Mouse (Mus musculus): ENCODE data around the gene Edaradd.
"Not testable (repeated sequence)": the region's sequence is repeated elsewhere in the genome, so short reads cannot be mapped to it uniquely, and the experiment has no call there.

Edaradd gene

GRCm38 (mm10) chr13:12511189-12511965, 8.9 kb downstream of the Edaradd start:
- peak; percentile 76 for DNase-seq

- DNase-seq, result peak; percentile 72
These were observed 10.2 kb downstream of the Edaradd start for GRCm38 (mm10) chr13:12510032-12510431.

GRCm38 (mm10) chr13:12507426-12507825, 12.8 kb downstream of the Edaradd start:
- DNase-seq, result peak; percentile 47

- DNase-seq, result no peak
These were observed 14.9 kb downstream of the Edaradd start for GRCm38 (mm10) chr13:12505359-12505758.

- peak; percentile 57 for DNase-seq
These were observed 16.9 kb downstream of the Edaradd start for GRCm38 (mm10) chr13:12503238-12503751.

GRCm38 (mm10) chr13:12502665-12503237, 17.5 kb downstream of the Edaradd start:
- no peak for DNase-seq

GRCm38 (mm10) chr13:12499107-12499506, 21.1 kb downstream of the Edaradd start:
- DNase-seq, result no peak

GRCm38 (mm10) chr13:12497809-12498208, 22.4 kb downstream of the Edaradd start:
- no peak for DNase-seq

GRCm38 (mm10) chr13:12494750-12495149, 25.5 kb downstream of the Edaradd start:
- DNase-seq, result no peak

GRCm38 (mm10) chr13:12492515-12492914, 27.7 kb downstream of the Edaradd start:
- no peak for DNase-seq

- no peak for DNase-seq
These were observed 34.6 kb downstream of the Edaradd start for GRCm38 (mm10) chr13:12485640-12486039.

GRCm38 (mm10) chr13:12485197-12485596, 35.0 kb downstream of the Edaradd start:
- no peak for DNase-seq

GRCm38 (mm10) chr13:12479802-12480201, 40.4 kb downstream of the Edaradd start:
- DNase-seq, result no peak

- DNase-seq, result peak; percentile 15
These were observed 41.9 kb downstream of the Edaradd start for GRCm38 (mm10) chr13:12478301-12478700.

- no peak for DNase-seq
These were observed 43.4 kb downstream of the Edaradd start for GRCm38 (mm10) chr13:12476886-12477285.

GRCm38 (mm10) chr13:12475239-12475638, 45.0 kb downstream of the Edaradd start:
- peak; percentile 24 for DNase-seq

GRCm38 (mm10) chr13:12473724-12474378, 46.4 kb downstream of the Edaradd start:
- DNase-seq, result peak; percentile 89

- no peak for DNase-seq
These were observed 51.8 kb downstream of the Edaradd start for GRCm38 (mm10) chr13:12468488-12468887.

GRCm38 (mm10) chr13:12464844-12465243, 55.4 kb downstream of the Edaradd start, which contains the start of gene Lgals8:
Gene Lgals8 (minus strand): TSS chr13:12464944.
- no peak for DNase-seq

- DNase-seq, result not testable (repeated sequence)
These were observed 56.1 kb downstream of the Edaradd start for GRCm38 (mm10) chr13:12464159-12464558.

GRCm38 (mm10) chr13:12462623-12463022, 57.6 kb downstream of the Edaradd start:
- DNase-seq, result no peak

GRCm38 (mm10) chr13:12461730-12462119, 58.5 kb downstream of the Edaradd start:
- DNase-seq, result no peak

GRCm38 (mm10) chr13:12460881-12461729, 59.1 kb downstream of the Edaradd start:
- DNase-seq, result peak; percentile 96
